Mouse (Mus musculus): Measurements from ENCODE around the gene Syt17.
A peak's percentile ranks its signal among the peaks of the same experiment; 100 is the strongest.

The Syt17 gene

GRCm38 (mm10) chr7:118448134-118448967 lies at the start of gene Syt17:
Syt17 (minus strand) TSS chr7:118448222.
- peak; percentile 66 for DNase-seq (ENCODE audit: low spot score)

- no peak for DNase-seq (ENCODE audit: low spot score)
These were observed 47.0 kb upstream of the Syt17 start for GRCm38 (mm10) chr7:118494892-118495579.

GRCm38 (mm10) chr7:118493892-118494291 lies 45.9 kb upstream of the Syt17 start:
- DNase-seq (ENCODE audit: low spot score), result no peak

- DNase-seq (ENCODE audit: low spot score), result peak; percentile 91
These were observed 43.6 kb upstream of the Syt17 start, which contains the start of gene Itpripl2 for GRCm38 (mm10) chr7:118491431-118492147. Itpripl2 (minus strand) TSS chr7:118491975.

DNA sequence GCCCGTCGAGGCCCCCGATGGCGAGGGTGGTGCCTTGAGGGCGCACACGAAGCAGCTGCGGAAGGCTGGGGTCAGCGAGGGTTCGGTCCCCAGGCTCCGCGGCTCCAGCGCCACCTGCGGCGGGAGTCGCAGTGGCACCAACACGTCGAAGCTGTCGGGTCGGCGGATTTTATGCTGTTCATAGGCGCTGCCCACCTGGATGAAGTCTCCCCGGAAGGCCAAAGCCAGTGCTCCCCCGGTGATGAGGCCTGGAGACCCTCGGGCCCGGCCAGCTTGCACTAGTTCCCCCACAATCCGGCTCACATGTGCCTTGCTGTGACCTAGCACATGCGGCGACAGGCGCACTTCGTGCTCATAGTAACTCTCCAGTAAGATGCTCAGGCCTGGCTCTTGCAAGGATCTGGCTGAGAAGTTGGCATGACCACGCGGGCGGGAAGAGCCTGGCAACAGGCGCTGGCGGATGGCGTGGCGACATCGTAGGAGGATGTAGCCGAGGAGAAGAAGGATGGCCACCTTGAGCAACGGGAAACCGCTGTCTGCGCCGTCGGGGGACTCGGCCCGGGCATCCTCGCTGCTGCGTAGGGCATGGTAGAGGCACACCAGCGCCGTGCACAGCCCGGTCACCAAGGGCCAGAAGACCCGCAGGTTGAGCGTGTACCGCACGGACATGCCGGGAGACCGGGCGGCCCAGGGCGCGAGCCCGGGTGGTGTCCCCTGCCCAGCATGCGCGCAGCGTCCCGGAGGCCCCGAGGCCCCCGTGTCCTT lies 42.8 kb upstream of the Syt17 start:
- DNase-seq (ENCODE audit: low spot score), result peak; percentile 23

GRCm38 (mm10) chr7:118489706-118490665 lies 42.0 kb upstream of the Syt17 start:
- DNase-seq (ENCODE audit: low spot score), result no peak

DNA sequence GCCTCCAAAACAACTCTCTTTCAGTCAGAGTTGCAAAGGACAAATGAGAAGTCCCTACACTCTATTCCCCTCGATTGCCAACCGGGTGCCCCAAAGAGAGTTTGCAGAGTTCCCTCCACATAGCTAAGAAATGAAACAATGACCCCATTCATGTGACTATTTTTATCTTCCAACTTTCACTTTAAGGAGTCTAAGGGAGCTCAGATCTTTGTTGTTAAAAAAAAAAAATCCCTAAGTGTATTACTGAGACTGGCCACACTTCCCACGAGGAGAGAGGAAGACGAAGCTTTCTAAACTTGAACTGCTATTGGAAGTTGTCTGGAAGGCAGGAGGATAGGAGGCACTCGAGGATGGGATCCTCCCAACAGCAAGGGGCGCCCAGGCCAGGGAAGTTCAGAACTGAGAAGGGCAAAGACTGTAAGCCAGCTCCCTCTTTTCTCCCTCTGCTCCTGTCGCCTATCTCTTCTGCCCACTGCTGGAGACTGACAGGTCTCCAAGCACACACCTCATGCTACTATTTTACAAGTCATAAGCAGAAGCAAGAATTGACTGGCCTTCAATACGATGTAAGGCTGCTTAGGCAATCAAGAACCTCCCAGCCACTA lies 40.1 kb upstream of the Syt17 start:
- no peak for DNase-seq (ENCODE audit: low spot score)

DNA sequence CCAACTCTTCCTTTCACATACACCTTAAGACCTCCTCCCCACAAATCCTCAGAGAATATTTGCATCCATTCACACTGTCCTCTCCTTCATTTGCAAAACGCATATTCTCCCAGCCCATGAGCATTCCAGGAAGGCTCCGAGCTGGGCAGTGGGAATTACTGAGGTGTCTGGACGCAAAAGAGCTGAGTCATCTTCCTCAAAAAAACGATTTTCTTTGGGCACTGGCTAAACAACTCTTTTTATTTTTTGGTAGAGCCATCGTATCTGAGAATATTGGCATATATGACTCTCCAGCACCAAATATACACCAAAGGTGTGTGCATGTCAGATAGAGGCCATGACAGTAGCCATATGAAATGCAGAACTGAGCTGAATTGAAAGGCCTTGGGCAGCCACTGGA lies 38.9 kb upstream of the Syt17 start:
- DNase-seq (ENCODE audit: low spot score), result no peak

GRCm38 (mm10) chr7:118483996-118484395 lies 36.0 kb upstream of the Syt17 start:
- no peak for DNase-seq (ENCODE audit: low spot score)

GRCm38 (mm10) chr7:118482001-118482400 lies 34.0 kb upstream of the Syt17 start:
- no peak for DNase-seq (ENCODE audit: low spot score)

DNA sequence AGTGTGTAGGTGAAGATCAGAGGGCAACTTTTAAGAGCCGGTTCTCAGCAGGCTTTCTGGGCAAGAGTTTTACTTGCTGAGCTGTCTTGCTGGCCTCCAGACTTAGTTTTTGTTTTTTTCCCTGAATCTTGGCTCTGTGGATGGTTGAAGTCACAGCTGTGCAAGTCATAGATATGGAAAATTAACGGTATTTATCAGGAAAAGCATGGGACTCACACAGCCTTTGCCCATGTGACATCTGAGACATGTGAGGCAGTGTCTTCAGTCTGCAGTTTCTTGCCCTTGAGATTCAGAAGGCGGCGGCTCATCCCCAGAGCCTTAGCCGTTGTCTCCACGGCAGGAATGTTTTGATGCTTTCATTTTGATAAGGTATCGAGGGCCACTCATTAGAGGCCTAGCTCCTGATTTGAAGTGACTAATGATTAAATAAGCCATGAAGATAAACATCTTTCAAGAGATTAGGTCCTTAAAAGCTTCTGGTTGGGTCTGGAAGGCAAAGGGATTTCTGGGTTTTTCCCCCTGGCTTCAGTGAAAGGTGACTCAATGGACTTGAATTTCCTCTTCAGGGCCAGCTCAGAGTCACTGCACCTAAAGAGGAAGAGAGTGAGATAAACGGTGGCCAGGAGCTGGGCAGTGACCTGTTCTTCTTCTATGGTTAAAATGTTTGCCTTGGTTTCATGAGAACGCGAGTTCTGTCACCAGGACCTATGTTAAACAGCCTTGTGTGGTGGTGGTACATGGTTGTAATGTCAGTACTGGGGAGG lies 33.2 kb upstream of the Syt17 start:
- DNase-seq (ENCODE audit: low spot score), result no peak

DNA sequence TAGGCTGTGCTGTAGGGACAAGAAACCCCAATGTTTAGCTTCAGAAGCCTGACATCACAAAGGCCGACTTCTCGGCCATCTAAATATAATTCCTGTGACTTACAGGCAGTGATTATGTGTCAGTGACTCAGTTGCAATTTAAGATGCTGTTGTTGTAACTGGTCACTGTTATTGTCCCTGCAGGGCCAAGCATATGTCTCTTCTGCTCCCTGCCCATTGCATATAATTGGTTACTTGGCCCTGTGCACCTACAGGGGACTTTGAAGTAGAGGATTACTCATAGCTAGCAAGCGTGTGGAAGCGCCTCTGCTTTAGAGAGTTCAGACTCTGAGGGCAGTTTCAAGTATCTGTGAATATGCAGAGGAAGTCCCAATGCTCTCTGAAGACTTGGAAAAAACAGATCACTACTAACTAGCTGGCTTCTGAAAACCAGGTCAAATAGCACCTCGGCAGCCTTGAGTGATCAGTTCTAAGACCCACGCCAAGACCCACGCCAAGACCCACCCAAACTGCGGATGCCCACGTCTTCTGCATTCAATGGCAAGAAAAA lies 32.2 kb upstream of the Syt17 start:
- no peak for DNase-seq (ENCODE audit: low spot score)

GRCm38 (mm10) chr7:118478835-118479312 lies 30.9 kb upstream of the Syt17 start:
- DNase-seq (ENCODE audit: low spot score), result no peak

- DNase-seq (ENCODE audit: low spot score), result no peak
These were observed 28.4 kb upstream of the Syt17 start for GRCm38 (mm10) chr7:118476428-118476827.

DNA sequence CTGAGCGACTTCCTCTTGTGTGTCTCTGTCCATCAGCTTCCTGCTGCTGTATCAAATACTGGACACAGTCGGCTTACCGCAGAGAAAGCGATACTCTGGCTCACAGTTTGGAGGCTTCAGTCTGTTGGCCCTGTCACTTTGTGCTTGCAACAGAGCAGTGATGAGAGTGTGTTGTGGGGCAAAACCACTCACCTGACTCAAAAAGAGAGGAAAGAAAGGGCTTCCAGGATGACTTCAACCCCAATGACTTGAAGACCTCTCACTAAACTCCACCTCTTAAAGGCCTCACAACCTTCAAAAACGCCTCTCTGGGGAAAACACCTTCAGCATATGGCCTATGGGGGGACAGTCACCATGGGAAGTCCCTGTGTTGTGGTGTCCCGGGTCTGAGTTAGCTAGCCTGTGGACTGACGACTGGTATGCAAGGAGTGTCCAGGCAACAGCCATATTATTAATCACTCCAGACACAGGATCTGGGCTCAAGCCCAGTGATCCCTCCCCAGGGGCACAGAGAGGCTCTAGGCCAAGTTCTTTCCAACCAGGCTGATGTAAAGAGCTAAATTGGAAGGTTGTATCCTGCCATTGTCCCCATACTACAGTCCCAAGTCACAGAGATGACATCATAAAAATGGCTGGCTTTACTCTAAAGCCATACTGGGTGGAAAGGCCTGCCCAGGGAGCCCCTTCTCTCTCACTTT lies 27.1 kb upstream of the Syt17 start:
- DNase-seq (ENCODE audit: low spot score), result no peak

DNA sequence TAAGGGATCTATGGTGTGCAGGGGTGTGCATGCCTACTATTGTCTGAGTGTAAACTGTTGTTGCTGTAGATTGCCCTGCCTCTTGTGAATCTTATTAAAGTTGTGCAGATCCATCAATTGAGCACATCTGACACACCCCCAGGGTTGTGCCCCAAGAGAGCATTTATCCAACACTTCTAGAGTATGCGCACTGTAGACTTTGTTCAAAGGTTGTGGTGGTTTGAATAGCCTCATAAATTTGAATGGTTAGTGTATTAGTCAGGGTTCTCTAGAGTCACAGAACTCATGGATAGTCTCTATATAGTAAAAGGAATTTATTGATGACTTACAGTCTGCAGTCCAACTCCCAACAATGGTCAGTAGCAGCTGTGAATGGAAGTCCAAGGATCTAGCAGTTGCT lies 24.9 kb upstream of the Syt17 start:
- no peak for DNase-seq (ENCODE audit: low spot score)

DNA sequence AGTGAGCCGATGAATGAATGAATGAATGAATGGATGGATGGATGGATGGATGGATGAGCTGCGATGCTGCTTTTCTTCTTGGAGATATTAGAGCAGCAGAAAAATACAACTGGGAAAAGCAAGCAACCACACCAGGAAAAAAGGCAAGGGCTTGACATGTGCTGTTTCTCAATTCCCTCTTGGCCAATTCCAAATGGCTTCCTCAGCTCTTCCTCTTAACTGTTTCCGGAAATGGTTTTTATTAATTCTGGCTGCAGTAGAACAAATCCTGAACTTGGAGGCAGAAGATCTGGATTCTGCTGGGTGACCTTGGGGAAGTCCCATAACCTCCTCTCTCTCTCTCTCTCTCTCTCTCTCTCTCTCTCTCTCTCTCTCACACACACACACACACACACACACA lies 20.0 kb upstream of the Syt17 start:
- DNase-seq (ENCODE audit: low spot score), result no peak

DNA sequence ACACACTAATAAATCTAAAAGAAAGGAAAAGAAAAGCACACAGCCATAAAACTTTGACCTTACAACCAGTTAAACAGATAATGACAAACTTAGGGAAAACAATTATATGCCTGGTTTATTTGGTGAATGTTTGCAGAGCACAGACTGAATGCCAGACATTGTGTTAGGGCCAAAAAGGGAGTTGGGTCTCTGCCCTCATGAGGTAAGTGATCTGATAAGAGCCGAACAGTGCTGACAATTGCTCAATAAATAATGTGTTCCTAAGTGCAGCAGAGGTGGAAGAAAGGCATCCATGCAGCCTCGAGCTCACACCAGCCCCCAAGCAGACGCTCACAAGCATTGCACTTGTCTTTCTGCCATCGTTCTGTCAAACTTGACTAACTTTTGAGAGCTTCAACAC lies 16.4 kb upstream of the Syt17 start:
- no peak for DNase-seq (ENCODE audit: low spot score)
